Mouse (Mus musculus): ENCODE results near the gene Efna5. TPM values are rescaled to one million over a fixed set of nuclear protein-coding genes. Genes with fewer than 3 reads are reported as not detected.

Gene Efna5
- total RNA-seq, 2 experiments from 2014 or later: 13.3 to 13.5 TPM

DNA sequence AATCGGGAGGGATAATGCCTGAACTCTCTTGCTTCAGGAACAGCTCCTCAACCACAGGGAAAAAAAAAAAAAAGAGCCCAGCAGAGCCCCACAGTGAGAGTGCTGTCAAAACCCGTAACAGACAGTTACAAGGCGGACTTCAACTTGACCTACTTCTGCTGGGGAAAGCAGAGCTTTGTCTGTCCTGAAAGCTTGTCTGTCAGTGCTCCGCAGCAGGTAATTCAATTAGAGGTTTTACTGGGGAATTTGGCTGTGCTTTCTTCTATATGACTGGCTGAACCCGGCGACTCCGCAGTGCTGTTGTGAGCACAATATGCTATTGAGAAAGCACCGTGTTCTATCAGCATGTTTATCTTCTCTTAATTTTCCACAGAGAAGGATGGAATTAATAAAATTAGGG lies 266.9 kb downstream of the Efna5 start:
- no peak for DNase-seq (ENCODE audit: low spot score in 2 of 2)

DNA sequence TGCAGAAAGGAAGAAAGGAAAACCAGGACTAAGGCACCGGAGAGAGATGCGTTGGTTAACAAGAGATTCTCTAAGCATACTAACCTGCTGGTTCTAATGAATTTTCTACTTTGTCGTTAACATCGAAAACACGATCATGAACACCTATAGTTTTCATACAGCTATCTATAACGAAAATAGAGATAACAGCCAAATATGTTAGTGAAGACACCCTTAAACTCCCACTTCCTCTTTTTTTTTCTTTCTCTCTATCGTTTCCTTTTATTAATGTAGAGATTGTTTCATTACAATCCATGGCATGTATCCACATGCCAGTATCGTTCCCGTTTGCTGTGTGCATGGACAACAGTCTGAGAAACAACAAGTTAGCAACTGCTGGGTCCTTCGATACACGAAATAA lies 267.9 kb downstream of the Efna5 start:
- DNase-seq (ENCODE audit: low spot score in 2 of 2): no peak

DNA sequence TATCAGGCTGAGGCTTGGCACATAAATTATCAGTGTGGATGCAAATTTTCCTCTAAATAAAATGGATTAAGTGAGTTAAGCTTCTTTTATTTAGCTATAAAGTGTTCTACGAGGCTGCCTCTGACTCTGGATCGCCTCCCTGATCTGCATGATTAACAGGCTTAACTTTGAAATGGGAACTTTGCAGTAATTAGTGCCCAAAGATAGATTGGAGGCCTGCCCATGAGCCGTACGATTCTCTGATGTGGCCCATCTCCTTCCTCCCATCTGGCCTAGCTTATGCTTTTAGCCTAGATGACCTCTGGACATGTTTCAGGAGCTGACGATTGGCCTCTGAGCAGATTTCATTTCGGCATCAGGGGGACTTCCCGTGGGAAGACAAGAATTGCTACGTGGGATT lies 273.0 kb downstream of the Efna5 start:
- DNase-seq (ENCODE audit: low spot score in 2 of 2): no peak

DNA sequence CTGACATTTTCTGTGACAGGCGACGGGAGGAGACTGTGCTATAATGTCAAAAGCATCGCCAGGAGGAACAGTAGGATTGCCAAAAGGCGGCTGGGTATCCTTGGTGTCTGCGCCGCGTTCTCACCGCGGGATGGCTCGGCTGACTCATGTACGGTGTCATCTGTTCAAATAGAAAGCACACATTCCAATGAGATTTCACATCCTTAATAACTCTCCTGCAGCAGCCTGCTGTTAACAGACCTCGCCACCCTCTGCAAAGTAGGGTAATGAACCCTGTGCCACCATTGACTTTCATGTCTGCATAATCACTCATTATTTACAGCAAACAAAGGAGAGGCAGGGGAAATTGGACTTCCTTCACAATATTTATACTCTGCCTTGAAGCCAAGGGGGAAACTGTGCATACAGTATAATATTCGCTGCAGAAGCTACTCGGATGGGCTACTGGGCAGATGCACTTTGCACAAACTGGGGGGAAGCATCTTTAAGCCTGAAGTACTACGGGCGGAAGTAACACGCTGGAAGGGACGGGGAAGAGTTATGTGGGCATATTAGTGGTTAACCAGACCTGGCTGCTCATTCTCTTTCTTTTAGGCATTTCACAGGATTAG lies 273.7 kb downstream of the Efna5 start:
- DNase-seq (ENCODE audit: low spot score in 2 of 2): peak; percentile 30 to 32

DNA sequence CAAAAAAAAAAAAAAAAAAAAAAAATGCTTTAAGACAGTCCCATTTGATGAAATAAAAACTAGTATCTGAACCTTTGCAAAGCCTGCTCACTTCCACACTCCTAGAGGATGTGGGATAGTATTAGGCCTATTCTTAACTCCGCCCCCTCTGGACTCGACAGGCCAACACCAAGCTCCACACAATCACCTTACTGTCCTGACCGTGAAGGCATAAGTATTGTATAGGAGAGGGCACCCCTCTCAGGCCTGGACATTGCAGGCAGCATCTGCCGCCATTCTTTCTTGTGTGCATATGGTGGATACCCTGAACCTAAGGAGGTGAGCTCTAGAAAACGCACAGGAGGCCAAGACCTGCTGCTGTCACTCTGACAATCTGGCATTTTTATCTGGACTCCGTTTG lies 274.4 kb downstream of the Efna5 start:
- DNase-seq (ENCODE audit: low spot score in 2 of 2): no peak

DNA sequence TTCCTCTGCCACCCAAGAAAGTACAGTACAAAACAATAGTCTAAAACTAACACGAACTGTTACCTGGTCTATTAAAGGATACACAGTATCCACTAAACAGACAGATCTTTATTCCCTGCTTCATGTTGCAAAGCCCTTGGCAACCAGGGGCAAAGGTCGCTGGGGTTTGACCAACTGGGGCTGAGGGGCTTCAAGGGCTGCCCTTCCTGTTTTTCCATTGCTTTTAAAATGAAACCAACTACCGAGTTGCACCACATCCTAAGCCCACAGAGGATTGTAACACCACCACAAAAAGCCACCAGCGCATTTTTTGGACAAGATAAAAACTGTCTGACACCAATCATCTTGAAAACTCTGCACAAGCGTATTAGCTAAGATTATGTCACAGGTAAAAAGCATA lies 276.8 kb downstream of the Efna5 start:
- no peak for DNase-seq (ENCODE audit: low spot score in 2 of 2)

DNA sequence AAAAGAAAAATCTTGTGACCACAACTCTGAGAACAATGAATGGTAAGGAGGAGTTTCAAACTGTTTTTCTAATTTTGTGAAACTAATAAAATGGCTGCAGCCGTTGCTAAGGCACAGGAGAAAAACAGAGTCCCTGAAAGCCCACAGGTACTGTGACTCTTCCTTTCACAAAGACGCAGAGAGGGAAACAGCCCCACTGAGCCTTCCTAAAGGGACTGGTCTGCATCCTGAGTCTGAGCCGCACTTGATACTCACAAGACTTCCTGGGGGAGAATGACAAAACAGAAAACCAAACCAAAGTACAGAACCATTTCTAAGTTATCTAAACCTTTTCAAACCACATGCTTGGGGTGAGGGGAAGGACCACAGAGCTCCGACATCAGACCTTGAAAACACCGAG lies 277.5 kb downstream of the Efna5 start:
- no peak for DNase-seq (ENCODE audit: low spot score in 2 of 2)

DNA sequence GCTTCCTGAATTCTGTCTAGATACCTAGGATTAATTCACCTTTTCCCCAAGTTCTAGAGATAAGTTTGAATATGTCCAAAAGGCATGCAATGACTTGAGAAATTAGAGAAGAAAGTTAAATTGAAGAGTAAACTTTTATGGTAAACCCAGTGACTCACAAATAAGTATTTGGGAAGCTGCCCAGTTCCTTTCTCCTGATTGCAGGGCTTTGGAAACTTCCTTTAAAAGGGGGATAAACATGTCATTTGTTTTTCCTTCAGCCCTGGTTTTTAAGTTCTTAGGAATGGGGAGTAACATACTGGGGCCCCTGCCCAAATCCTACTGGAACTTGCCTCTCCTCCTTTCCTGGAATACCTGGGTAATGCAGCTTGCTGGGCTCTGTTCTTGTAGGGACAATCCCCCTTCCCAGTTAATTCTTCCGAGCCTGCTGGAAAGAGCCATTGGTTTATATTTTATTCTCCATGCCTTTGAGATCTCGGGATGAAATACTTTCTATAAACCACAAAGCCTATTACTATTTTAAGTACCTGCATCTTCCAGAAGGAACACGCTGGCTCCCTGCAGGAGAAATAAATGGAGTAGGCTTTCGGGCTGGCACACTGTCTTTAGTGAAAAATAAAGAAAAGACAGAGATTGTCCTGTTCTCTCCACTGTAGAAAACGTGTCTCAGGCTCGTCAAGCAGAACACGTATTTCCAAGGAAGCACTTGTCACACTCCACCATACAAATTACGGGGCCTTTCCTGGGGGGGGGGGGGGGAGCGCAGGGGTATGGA lies 282.2 kb downstream of the Efna5 start:
- no peak for DNase-seq (ENCODE audit: low spot score in 2 of 2)

DNA sequence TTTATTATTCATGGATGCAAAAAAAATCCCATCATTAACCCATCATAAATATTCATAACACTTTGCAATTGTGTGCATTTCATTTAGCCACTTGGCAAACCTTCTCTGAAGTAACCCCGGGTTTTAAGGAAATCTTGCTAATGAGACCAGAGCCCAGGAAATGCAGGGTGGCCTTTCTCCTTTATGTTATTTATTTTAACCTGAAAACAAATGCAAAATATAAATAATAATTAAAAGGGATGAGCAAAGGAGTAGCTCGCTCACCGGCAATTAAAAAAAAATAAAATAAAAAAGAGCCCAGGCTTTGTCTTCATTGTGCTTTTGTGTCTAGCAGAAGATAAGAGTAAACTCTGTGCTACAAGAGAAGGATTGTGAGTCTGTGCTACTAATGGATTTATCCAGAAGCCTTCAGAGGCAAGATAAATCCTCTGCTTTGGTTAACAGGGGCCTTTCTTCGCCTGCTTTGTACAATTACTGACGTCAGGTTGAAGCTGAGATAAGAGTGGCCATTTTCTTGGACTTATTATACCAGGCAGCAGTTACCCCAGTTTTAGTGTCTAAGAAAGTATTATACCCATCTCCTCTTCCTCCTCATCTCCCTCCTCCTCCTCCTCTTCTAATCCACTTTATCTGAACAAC lies 288.6 kb downstream of the Efna5 start:
- DNase-seq (ENCODE audit: low spot score in 2 of 2): no peak

DNA sequence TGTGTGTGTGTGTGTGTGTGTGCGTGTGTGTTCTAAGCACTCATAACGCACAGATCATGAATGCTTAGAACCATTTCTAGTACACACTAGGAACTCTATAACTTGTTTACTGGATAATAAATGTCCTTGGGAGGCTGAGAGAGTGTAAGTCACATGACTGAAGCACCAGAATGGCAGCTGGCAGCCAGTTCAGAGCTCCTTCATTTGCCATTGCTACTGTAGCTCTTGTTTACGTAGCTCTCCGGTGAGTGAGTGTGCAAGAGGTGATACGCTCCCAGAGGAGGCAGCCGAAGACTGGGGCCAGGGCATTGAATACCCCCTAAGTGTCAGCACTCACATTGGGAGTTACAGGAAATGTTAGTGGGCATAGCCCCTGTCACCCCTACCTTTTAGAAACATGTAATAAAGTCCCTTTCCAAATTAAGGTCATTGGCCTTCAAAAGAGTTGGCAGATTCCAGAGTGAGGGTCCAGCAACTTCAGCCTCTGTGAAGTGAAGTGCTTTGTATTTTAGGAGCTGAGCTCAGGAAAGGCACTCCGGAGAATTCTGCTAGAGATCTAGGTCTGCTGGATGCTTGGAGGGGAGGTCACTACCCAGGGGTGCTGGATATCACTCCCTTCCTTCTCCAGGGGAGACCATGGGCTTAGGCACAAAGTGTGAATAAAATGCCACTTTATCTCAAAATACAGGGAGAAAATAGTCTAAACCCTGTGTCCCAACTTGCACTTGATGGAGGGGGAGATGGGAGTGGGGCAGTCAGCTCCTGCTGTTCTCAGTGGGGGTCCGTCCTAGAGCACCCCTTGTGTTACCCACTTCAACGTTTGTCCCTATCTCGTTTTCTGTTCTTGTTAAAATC lies 289.3 kb downstream of the Efna5 start:
- DNase-seq (ENCODE audit: low spot score in 2 of 2): no peak

DNA sequence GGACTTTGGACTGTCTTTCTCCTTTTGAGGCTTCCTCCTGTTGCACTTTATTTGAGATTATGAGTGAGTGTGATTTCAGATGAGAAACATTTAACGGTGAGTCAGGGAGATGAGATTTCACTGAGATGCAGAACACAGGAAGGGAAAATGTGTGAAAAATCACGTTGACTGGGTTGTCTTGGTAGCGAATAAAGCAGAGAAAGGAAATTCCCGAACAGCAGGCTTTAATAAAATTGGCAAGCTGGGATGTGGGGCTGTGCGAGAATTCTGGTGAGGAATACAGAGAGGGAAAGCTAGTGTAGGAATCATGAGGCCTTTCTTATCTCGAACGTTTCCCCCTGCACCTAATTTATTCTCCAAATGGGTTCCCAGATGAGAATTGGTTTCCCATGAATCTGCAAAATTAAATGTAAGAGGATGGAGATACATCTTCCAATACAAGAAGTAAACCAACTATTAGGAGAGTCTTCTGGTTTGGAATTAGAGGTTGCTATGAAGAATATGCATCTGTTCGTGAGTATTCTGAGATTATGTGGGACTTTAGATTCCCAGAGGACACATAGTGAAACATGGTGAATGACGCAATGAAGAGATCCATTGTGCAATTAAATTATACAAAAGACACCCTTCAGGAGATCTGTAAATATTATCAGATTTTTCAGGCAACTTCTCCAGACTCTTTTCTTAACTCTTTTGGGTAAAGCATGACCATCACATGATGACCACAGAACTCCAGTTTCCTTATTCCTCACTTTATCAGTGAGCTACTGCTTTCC lies 290.2 kb downstream of the Efna5 start:
- DNase-seq (ENCODE audit: low spot score in 2 of 2): peak in 1 of 2 experiments; percentile 19

DNA sequence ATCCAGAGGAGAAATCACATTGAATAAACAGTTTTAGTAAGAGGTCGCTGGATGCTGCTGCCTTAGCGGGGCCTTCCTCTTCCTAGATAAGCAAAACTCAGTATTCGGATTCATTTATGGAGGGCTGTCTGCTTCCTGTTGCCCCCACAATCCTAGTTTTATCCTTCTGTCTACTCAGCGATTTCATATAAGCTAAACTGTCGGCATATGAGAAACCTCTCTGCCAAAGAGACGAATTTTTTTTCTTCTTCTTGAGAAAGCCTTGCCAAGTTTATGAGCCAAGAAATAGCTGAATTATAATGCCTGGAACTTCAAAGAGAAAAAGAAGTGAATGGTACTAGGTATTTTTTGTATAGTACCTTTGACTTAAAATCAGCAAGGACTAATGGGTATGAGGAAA lies 301.0 kb downstream of the Efna5 start:
- DNase-seq (ENCODE audit: low spot score in 2 of 2): no peak

DNA sequence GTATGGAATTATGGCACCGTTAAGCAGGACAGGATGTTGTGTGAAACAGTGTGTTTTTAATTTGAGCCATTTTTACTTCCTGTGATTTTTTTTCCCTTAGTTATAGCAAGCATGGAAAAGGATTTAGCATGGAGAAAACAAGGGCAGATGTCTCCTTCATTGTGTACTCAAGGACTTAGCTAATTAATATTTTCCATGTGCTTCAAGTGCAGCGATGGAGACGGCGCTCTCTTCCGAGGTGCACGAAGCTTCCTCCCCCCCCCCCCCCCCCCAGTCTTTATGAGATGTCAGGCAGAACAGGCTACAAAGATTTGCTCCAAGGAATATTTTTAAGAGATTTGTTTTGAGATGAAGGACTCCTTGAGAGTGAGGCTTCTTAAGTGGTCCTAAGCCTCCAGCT lies 301.5 kb downstream of the Efna5 start:
- DNase-seq (ENCODE audit: low spot score in 2 of 2): no peak

DNA sequence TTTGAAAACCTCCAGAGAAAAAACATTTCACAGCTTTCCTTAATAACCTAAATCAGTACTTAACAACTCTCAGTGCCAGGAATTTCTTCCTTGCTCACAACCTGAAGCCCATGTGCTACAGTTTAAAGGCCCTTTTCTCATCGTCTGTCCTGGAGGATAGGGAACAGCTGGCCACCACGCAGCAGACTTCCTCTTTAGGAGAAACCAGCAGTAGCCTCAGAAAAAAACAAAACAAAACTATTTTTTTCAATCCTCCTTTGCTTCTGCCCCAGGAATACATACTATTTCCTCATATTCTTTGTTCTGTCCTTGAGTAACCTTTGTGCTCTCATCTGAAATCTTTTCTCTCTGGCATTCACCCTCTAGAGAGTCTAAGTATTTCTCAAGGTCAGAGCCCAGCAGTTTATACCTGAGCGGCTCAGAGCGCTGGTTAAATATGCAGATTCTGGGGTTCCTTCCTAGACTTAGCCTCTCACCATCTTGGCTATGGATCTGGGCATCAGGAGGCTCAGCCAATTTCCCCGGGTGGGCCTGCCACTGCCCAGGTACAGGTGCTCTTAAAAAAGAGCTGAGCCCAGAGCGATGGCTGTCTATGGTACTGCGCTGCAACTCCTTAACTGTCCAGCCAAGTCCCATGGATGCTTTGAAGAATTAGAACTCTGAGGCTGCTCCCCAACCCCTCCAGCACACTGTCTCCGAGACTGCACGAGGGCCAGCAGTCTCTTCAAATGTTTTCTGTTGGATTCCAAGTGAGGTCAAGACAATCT lies 306.4 kb downstream of the Efna5 start:
- no peak for DNase-seq (ENCODE audit: low spot score in 2 of 2)

DNA sequence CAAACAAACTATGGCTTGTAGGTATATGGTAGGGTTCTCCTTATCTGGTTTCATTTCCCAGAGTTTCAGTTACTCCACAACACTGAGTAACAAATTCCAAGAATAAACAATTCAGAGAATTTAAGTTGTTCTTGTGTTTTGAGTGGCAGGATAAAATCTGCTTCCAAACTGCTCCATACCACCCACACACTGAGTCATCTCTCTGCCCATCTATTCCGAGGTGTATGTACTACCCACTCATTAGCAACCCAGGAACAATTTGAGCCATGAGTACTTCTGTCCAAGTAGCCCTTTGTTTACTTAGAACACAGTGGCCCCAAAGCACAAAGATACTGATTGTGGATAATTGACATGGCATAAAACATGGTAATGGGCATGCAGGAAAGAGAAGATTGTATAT lies 311.0 kb downstream of the Efna5 start:
- no peak for DNase-seq (ENCODE audit: low spot score in 2 of 2)

DNA sequence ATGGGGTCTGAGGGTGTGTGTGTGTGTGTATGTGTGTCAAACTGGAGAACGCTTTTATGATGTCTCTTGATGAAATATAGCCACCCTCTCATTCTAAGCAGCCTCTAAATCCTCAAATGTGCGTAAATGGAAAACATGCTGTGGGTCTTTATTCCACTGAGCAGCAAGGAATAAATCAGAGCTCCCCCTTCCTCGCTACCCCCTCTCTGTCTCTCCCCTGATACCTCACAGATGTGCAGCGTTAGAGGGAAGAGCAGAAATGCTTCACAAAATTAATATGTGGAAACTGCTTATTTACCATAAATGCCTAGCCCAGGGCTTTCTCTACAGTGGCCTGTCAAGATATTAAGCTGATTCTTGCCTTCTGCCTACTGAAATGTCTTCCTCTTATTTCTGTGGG lies 313.1 kb downstream of the Efna5 start:
- no peak for DNase-seq (ENCODE audit: low spot score in 2 of 2)

DNA sequence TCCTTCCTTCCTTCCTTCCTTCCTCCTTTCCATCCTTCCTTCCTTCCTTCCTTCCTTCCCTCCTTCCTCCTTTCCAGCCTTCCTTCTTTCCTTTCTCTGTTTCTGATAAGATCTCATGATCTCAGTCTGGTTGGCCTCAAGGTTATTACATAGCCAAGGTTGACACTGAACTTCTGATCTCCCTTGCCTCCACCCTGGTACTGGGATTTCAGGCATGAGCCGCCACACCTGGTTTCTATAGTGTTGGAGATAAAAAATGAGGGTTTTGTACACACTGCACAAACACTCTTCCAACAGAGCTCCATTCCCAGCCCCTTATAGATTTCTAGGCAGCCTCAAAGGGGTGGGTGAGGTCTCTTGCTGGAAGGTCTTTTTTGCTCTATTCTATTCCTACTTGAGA lies 315.5 kb downstream of the Efna5 start:
- no peak for DNase-seq (ENCODE audit: low spot score in 2 of 2)

DNA sequence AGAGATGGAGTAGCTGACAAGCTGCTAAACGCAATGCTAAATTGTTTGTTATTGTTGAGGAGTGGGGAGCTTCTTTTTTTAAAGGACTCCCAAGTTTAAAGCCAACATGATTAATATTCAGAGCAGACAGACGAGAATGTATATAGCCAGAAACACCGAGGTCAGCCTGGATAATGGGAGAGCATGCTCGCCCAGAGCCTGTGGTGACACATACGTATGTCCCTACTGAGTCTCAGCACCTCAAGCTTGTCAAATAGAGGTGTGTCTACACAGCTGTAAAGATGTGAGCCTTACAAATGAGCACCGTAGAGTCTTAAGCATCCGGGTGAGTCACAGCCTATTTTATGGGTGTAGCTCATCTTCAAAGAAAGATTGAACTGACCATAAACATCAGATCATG lies 318.7 kb downstream of the Efna5 start:
- DNase-seq (ENCODE audit: low spot score in 2 of 2): no peak

DNA sequence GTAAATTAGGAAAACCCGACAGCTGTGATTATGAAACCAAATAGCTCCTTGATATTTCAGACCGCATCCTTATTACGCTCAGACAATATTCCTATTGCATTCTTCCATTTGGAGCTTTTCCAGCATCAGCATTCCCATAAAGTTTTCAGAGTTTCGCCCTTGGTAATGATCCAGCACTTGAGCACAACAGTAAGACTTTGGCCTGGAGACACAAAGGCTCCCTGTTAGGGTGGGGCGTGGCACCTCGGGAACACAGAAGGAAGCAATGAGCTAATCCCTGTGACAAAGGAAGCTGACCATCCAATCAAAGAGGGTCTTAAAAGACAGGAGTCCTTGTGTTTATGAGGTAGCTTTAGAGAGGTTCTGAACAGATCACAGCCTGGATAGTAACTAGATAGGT lies 323.9 kb downstream of the Efna5 start:
- no peak for DNase-seq (ENCODE audit: low spot score in 2 of 2)
